Mouse (Mus musculus) lung, postnatal 0 days (tissue): ENCODE data around the gene Man1c1. TPM values are rescaled to one million over a fixed set of nuclear protein-coding genes. Genes with fewer than 3 reads are reported as not detected.

ENCODE experiments used
- ATAC-seq: fragments of 200-750 bp; cut with Nextera tagmentation; 2 replicates; pipeline ENCODE4 v1.8.0; 2017; ENCODE audit warnings: moderate library complexity
- DNase-seq: peaks from one replicate; pipeline ENCODE4 v3.0.0-alpha.2; 2016; ENCODE audit warnings: low spot score
- H3K27ac ChIP-seq: fragments of 300-500 bp; sonication (generic); 2 replicates; pipeline ENCODE4 v1.5.1; 2014; ENCODE audit warnings: antibody characterized with exemption, mild to moderate bottlenecking, low read length, mixed read lengths
- H3K27me3 ChIP-seq: fragments of 300-500 bp; sonication (generic); replicated peaks from 2 replicates; pipeline ENCODE4 v1.6.1; 2014; ENCODE audit warnings: low read length, mixed read lengths; ENCODE audit not compliant: insufficient read depth
- H3K36me3 ChIP-seq: fragments of 300-500 bp; sonication (generic); 2 replicates; pipeline ENCODE4 v1.6.1; 2014; ENCODE audit warnings: low read length, mixed read lengths; ENCODE audit not compliant: insufficient read depth
- H3K4me1 ChIP-seq: fragments of 300-500 bp; sonication (generic); 2 replicates; pipeline ENCODE4 v1.6.1; 2014; ENCODE audit warnings: antibody characterized with exemption, low read depth, low read length, mixed read lengths; ENCODE audit not compliant: insufficient read depth
- H3K4me2 ChIP-seq: fragments of 300-500 bp; sonication (generic); replicated peaks from 2 replicates; pipeline ENCODE4 v1.6.1; 2014; ENCODE audit warnings: low read depth, mild to moderate bottlenecking, low read length, moderate library complexity, mixed read lengths
- H3K4me3 ChIP-seq: fragments of 300-500 bp; sonication (generic); 2 replicates; pipeline ENCODE4 v1.5.1; 2014; ENCODE audit warnings: low read depth, low read length
- H3K9ac ChIP-seq: fragments of 300-500 bp; sonication (generic); replicated peaks from 2 replicates; pipeline ENCODE4 v1.6.1; 2014; ENCODE audit warnings: low read depth, mild to moderate bottlenecking
- H3K9me3 ChIP-seq: fragments of 300-500 bp; sonication (generic); 2 replicates; pipeline ENCODE4 v1.6.1; 2016; ENCODE audit warnings: low read length, mixed read lengths
- CTCF ChIP-seq: IDR thresholded peaks from 2 replicates; pipeline ENCODE4 v1.5.1; 2016; ENCODE audit warnings: antibody characterized with exemption, mild to moderate bottlenecking
- EP300 ChIP-seq: IDR thresholded peaks from 2 replicates; pipeline ENCODE4 v1.6.1; 2016; ENCODE audit warnings: antibody characterized with exemption, mild to moderate bottlenecking, control low read depth
- WGBS: fragments of 180-500 bp; shearing (Covaris S2); extraction: QIAGEN DNeasy Blood & Tissue Kit; methylation state at CpG from one replicate; pipeline ENCODE4 v1.1.7; 2014; 5-methylcytosine and 5-hydroxymethylcytosine counted together
- polyA plus RNA-seq: library from polyadenylated mRNA; unstranded; fragments of >200 nt; fragmentation: Nextera tagmentation; extraction: Ambion mirVana; gene quantifications from 2 replicates; pipeline ENCODE4 v1.2.1, GENCODE M21; 2015

Gene Man1c1
- polyA plus RNA-seq, 1 experiment from 2014 or later = 3.0 TPM

DNA sequence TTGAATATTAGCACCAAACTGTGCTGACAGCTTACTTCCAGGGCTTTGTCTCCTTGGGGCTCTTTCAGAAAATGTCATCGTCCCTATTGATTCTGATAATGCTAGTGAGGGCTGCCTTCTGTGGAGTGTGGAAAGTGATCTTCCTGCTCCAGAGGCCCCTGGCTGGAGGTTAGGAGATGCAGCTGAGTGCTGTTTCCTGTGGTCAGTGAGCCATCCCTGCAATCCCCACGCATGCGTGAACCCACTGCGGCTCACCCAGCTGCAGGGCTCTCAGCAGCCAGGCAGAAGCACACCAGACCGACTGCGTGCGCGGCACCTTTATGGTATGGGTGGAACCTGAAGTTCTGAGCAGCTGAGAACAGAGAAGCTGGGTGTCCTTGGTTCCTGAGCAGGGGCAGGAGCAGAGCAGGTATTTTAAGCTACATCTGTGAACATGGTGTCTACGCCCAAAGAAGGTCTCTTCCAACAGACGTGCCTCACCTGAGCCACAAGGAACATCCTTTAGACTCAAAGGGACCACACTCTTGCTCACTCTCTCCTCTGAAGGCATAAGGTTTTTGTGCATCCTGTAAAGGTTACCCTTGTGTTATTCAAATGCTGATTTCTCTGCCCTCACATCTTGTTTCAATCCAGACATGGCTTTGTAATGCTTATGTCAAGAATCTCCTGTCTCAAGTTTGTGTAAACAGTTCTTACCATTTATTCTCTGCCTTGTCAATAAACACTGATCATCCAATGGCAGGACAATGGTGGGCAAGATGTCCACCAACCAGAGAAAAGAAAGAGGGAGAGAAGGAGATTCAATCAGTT, 75.3 kb downstream of the Man1c1 start:
- Histone ChIP-seq H3K4me1 (0 out of 2 replicates have a peak, but pooled peaks cover 3% of the 10 kb centered on the region), H3K9me3 (no peaks in the 10 kb centered on the region)

DNA sequence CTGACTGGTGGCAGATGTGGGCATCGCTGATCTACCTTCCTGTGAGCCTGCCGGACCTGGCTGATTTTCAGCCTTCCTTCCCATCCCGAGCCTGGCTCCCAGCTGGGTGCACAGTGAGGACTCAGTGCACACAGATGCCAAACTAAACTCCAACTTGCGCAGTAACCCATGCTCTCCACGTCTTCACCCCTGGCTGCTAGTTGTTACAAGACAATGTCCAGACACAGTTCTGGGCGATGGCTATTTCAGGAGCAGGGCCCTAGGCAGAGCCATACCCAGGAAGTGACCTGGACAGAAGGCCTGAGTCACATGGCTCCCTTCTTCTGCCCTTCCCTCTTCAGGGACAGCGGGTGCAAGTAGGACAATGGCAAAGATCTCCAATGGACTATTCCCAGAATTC, 76.0 kb downstream of the Man1c1 start:
- TF ChIP-seq EP300 (no peak), CTCF (no peak)
- Histone ChIP-seq H3K9me3 (no peaks in the 10 kb centered on the region), H3K4me3 (no peak overlapping the region), H3K36me3 (no peaks in the 10 kb centered on the region), H3K4me1 (0 out of 2 replicates have a peak, but pooled peaks cover 2% of the 10 kb centered on the region), H3K4me2 (no peak overlapping the region), H3K9ac (no peak overlapping the region), H3K27ac (no peak overlapping the region), H3K27me3 (no peaks in the 10 kb centered on the region)
- ATAC-seq (no peak), DNase-seq (no peak)
- 78% methylated on average over 7 of the region's 7 CpGs for WGBS

More for the DNA sequence above, 75.3 kb downstream of the Man1c1 start:
- WGBS = 77% methylated on average over 10 of the region's 10 CpGs
- Histone ChIP-seq H3K4me2 (no peak overlapping the region), H3K4me3 (no peak overlapping the region), H3K27me3 (no peaks in the 10 kb centered on the region), H3K27ac (no peak overlapping the region), H3K36me3 (no peaks in the 10 kb centered on the region), H3K9ac (no peak overlapping the region)
- DNase-seq (no peak), ATAC-seq (no peak)
- TF ChIP-seq EP300 (no peak), CTCF (no peak)

DNA sequence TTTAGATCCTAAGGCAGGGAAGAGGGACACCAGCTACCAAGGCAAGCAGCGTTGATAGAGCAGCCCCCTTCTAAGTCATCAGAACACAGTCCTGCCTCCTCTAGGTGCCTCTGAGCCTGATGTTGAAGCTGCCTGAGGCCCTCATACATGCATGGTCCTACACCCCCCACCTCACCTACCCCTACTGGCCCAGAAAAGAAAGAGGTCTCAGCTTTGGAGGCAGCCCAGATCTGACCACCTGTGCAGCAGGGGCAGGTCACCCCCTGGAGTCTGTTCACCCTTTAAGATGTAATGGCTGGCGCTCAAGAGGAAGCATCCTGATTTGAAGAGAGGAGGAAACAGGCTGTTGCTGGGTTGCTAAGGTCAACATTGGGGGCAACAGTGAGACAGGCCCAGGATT, 77.2 kb downstream of the Man1c1 start:
- no peak for DNase-seq
- TF ChIP-seq EP300 = no peak
- no peak for TF ChIP-seq CTCF
- Histone ChIP-seq H3K27me3 (no peaks in the 10 kb centered on the region), H3K4me2 (no peak overlapping the region), H3K4me1 (no peaks in the 10 kb centered on the region), H3K36me3 (no peaks in the 10 kb centered on the region), H3K9me3 (no peaks in the 10 kb centered on the region), H3K27ac (no peak overlapping the region), H3K9ac (no peak overlapping the region), H3K4me3 (no peak overlapping the region)
- 67% methylated on average over 2 of the region's 2 CpGs for WGBS
- ATAC-seq = no peak

DNA sequence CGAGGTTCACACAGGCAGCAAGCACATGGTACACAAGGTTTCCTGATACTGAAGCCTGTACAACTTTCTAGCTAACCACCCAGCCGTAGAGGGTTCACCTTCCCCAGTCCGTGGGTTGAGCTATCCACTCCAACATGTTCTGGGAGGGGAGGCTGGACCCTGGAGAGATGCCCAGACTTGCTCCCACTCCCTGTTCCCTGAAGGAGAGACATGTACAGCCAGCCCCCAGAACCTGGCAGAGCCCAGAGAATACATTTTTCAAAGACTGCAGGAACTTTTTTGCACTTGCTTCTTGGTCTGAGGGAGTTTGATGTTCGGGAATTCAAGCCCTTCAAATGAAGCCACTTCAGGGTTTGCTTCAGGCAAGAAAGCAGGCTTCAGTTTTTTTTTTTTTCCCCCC, 77.7 kb downstream of the Man1c1 start:
- WGBS = 66% methylated on average over 4 of the region's 4 CpGs
- Histone ChIP-seq H3K9me3 (no peaks in the 10 kb centered on the region), H3K9ac (no peak overlapping the region), H3K4me3 (no peak overlapping the region), H3K4me1 (no peaks in the 10 kb centered on the region), H3K27ac (no peak overlapping the region), H3K36me3 (no peaks in the 10 kb centered on the region), H3K27me3 (no peaks in the 10 kb centered on the region), H3K4me2 (no peak overlapping the region)
- ATAC-seq (no peak), DNase-seq (no peak)
- no peak for TF ChIP-seq CTCF
- no peak for TF ChIP-seq EP300

DNA sequence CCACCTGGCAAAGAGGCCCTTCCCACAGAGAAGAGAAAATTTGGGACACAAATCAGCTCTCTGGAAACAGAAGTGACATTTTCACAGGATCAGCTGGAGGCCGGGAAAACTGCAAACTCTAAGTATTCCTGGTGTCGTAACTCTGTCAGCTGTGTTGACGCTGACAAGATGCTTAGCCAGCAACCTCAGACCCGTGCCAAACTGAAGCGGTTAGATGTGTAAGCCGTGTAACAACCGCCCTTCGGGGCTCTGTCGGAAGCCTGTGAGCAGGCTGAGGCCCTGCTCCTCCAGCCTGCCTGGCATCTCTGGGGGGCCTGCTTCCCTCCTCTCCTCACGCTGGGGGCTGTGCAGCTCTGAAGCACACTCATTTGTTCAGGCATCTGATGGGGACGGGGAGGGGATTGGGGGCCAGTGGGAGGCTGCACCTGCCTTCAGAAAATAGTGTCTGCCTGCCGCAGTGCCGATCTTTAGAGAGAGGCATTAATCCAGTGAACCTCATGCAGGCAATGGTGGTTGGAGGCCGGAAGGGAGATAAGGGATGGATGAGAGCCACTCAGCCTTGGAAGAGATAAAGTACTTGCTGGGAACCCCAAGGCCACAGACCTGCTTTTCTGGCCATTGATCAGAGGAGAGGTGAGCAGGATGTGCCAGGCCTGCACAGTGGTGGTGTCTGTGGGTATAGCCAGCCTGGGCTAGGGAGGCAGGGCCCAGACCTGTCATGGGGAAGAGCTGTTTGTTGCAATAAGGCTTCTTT, 79.8 kb downstream of the Man1c1 start:
- Histone ChIP-seq H3K4me1 (no peaks in the 10 kb centered on the region), H3K4me3 (no peak overlapping the region), H3K27me3 (no peaks in the 10 kb centered on the region), H3K9me3 (no peaks in the 10 kb centered on the region), H3K27ac (no peak overlapping the region), H3K36me3 (no peaks in the 10 kb centered on the region), H3K9ac (no peak overlapping the region), H3K4me2 (no peak overlapping the region)
- 36% methylated on average over 14 of the region's 14 CpGs for WGBS
- peak; percentile 84 for ATAC-seq
- DNase-seq = peak; percentile 89
- TF ChIP-seq CTCF (no peak), EP300 (no peak)

DNA sequence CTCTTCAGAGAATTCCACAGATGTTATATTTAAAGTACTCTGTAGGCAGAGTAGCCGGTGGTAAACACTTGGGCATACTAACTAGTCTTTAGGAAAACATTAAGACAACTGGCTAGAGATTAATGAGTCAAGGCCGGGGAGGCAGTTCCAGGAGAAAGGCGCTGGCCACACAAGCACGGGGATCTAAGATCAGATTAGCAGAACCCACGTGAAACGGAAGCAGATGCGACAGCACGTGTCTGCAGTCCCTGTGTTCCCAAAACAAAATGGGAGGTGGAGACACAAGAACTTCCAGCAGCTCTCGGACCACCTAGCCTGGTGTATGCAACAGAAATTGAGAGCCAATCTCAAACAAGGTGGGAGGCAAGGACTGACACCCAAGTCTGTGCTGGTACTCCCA, 82.4 kb downstream of the Man1c1 start:
- no peaks in the 10 kb centered on the region for H3K9me3 ChIP-seq
- no peaks in the 10 kb centered on the region for H3K4me1 ChIP-seq
- no peak for TF ChIP-seq EP300
- no peak for TF ChIP-seq CTCF
- DNase-seq = no peak
- no peaks in the 10 kb centered on the region for H3K36me3 ChIP-seq
- H3K4me2 ChIP-seq = no peak overlapping the region
- no peak overlapping the region for H3K4me3 ChIP-seq
- ATAC-seq = no peak
- H3K27ac ChIP-seq = no peak overlapping the region
- no peaks in the 10 kb centered on the region for H3K27me3 ChIP-seq
- 51% methylated on average over 9 of the region's 9 CpGs for WGBS
- H3K9ac ChIP-seq = no peak overlapping the region
